Mouse (Mus musculus): ENCODE measurements around the gene Slc35e4. TPM values are rescaled to one million over a fixed set of nuclear protein-coding genes. Genes with fewer than 3 reads are reported as not detected.
"Not testable (repeated sequence)": the region's sequence is repeated elsewhere in the genome, so short reads cannot be mapped to it uniquely, and the experiment has no call there.

The Slc35e4 gene
- 1 to 10 TPM; 4.3 to 4.7 TPM for total RNA-seq (2021)

GRCm38 (mm10) chr11:3914109-3914840, at the start of gene Slc35e4:
Gene Slc35e4, minus strand, starts transcription at chr11:3914664.
- peak; percentile 84 to 91 for DNase-seq
- intact Hi-C loops (cut with DNase I) = no loop called here

GRCm38 (mm10) chr11:3963610-3964415, 49.3 kb upstream of the Slc35e4 start, which contains the start of gene Pes1:
Gene Pes1, plus strand, starts transcription at chr11:3963975.
- intact Hi-C loops (cut with DNase I) = no loop called here
- peak; percentile 88 to 90 for DNase-seq

GRCm38 (mm10) chr11:3963155-3963554, 48.7 kb upstream of the Slc35e4 start:
- intact Hi-C loops (cut with DNase I) = no loop called here
- DNase-seq = no peak

- intact Hi-C loops (cut with DNase I) = no loop called here
- no peak for DNase-seq
Measured at GRCm38 (mm10) chr11:3961761-3962160, 47.3 kb upstream of the Slc35e4 start.

GRCm38 (mm10) chr11:3960901-3961300, 46.4 kb upstream of the Slc35e4 start:
- DNase-seq = no peak
- intact Hi-C loops (cut with DNase I) = no loop called here

- intact Hi-C loops (cut with DNase I); DNase-seq: not testable (repeated sequence)
Measured at GRCm38 (mm10) chr11:3955371-3955770, 40.9 kb upstream of the Slc35e4 start.

- intact Hi-C loops (cut with DNase I); DNase-seq: not testable (repeated sequence)
Measured at GRCm38 (mm10) chr11:3954876-3955275, 40.4 kb upstream of the Slc35e4 start.

GRCm38 (mm10) chr11:3946386-3946785, 31.9 kb upstream of the Slc35e4 start:
- intact Hi-C loops (cut with DNase I) = no loop called here
- DNase-seq = no peak

GRCm38 (mm10) chr11:3941371-3941770, 26.9 kb upstream of the Slc35e4 start:
- intact Hi-C loops (cut with DNase I) = no loop called here
- DNase-seq = no peak

GRCm38 (mm10) chr11:3937321-3937874, 22.9 kb upstream of the Slc35e4 start:
- intact Hi-C loops (cut with DNase I) = no loop called here
- no peak for DNase-seq

GRCm38 (mm10) chr11:3936318-3936717, 21.9 kb upstream of the Slc35e4 start:
- intact Hi-C loops (cut with DNase I) = no loop called here
- no peak for DNase-seq

GRCm38 (mm10) chr11:3935135-3935534, 20.7 kb upstream of the Slc35e4 start:
- intact Hi-C loops (cut with DNase I) = no loop called here
- no peak for DNase-seq

- DNase-seq = no peak
Measured at GRCm38 (mm10) chr11:3933756-3934285, 19.4 kb upstream of the Slc35e4 start.

GRCm38 (mm10) chr11:3931511-3932211, 17.2 kb upstream of the Slc35e4 start, which contains the start of gene Tcn2:
Gene Tcn2, minus strand, starts transcription at chr11:3932159.
- intact Hi-C loops (cut with DNase I) = no loop called here
- peak; percentile 91 to 94 for DNase-seq

More at GRCm38 (mm10) chr11:3933756-3934285, 19.4 kb upstream of the Slc35e4 start:
- intact Hi-C loops (cut with DNase I) = no loop called here

- DNase-seq = no peak
Measured at GRCm38 (mm10) chr11:3930931-3931330, 16.5 kb upstream of the Slc35e4 start.

GRCm38 (mm10) chr11:3930019-3930418, 15.6 kb upstream of the Slc35e4 start:
- no peak for DNase-seq

More at GRCm38 (mm10) chr11:3930931-3931330, 16.5 kb upstream of the Slc35e4 start:
- intact Hi-C loops (cut with DNase I) = no loop called here

GRCm38 (mm10) chr11:3925916-3926315, 11.5 kb upstream of the Slc35e4 start:
- intact Hi-C loops (cut with DNase I) = no loop called here
- no peak for DNase-seq

More at GRCm38 (mm10) chr11:3930019-3930418, 15.6 kb upstream of the Slc35e4 start:
- intact Hi-C loops (cut with DNase I) = no loop called here

GRCm38 (mm10) chr11:3922731-3923130, 8.3 kb upstream of the Slc35e4 start:
- no peak for DNase-seq
- intact Hi-C loops (cut with DNase I) = no loop called here

GRCm38 (mm10) chr11:3922115-3922514, 7.7 kb upstream of the Slc35e4 start:
- no peak for DNase-seq
- intact Hi-C loops (cut with DNase I) = no loop called here

- peak; percentile 40 to 59 for DNase-seq
- intact Hi-C loops (cut with DNase I) = no loop called here
Measured at GRCm38 (mm10) chr11:3921281-3921850, 6.9 kb upstream of the Slc35e4 start.

All from heart, postnatal 10 days (tissue).